Mouse (Mus musculus): ENCODE measurements around the gene Prom2. TPM values are rescaled to one million over a fixed set of nuclear protein-coding genes. Genes with fewer than 3 reads are reported as not detected.

Prom2 gene
- total and polyA plus RNA-seq, 3 experiments = not detected

GRCm38 (mm10) chr2:127519308-127519707 is 22.0 kb downstream of the Prom2 start:
- Histone ChIP-seq H3K9me3 (replicated peaks; ENCODE audit: insufficient read depth, low read length) (no peaks in the 10 kb centered on the region), H3K4me1 (ENCODE audit: control insufficient read depth in 1 of 2, insufficient read depth in 2 of 2, low read length in 2 of 2) (peaks cover 0 to 3% of the 10 kb centered on the region in 2 experiments; a peak in 1 of 4 replicates), H3K27ac (ENCODE audit: control insufficient read depth, low read depth, low read length) (no peak overlapping the region), H3K4me3 (ENCODE audit: control insufficient read depth in 1 of 2, insufficient read depth in 1 of 2, low read depth in 2 of 2, low read length in 2 of 2) (no peak overlapping the region), H3K36me3 (ENCODE audit: control insufficient read depth in 1 of 2, insufficient read depth in 2 of 2, low read length in 2 of 2) (no peaks in the 10 kb centered on the region), H3K9ac (ENCODE audit: control insufficient read depth, low read depth, low read length, poor library complexity, severe bottlenecking) (no peak overlapping the region), H3K79me2 (ENCODE audit: control insufficient read depth, insufficient read depth, low read length, poor library complexity) (no peaks in the 10 kb centered on the region), H3K27me3 (ENCODE audit: control insufficient read depth in 1 of 2, insufficient read depth in 2 of 2, low read length in 2 of 2) (peaks cover 7 to 13% of the 10 kb centered on the region in 2 experiments)
- DNase-seq (ENCODE audit: low read depth, low spot score) = no peak
- TF ChIP-seq POLR2AphosphoS2 (IDR thresholded peaks at IDR 0.05; ENCODE audit: low read length) (no peak), MAFK (IDR thresholded peaks at IDR 0.05; ENCODE audit: borderline replicate concordance, low read depth, low read length) (no peak), ETS1 (IDR thresholded peaks at IDR 0.05; ENCODE audit: low read depth, low read length) (no peak)

- no peaks in the 10 kb centered on the region for H3K4me1 ChIP-seq (ENCODE audit: control insufficient read depth in 1 of 2, insufficient read depth in 2 of 2, low read length in 2 of 2)
- H3K9me3 ChIP-seq (replicated peaks; ENCODE audit: insufficient read depth, low read length) = no peaks in the 10 kb centered on the region
- no peaks in the 10 kb centered on the region for H3K36me3 ChIP-seq (ENCODE audit: control insufficient read depth in 1 of 2, insufficient read depth in 2 of 2, low read length in 2 of 2)
- no peaks in the 10 kb centered on the region for H3K79me2 ChIP-seq (ENCODE audit: control insufficient read depth, insufficient read depth, low read length, poor library complexity)
- H3K27me3 ChIP-seq (ENCODE audit: control insufficient read depth in 1 of 2, insufficient read depth in 2 of 2, low read length in 2 of 2) = peaks cover 7 to 13% of the 10 kb centered on the region in 2 experiments
- H3K9ac ChIP-seq (ENCODE audit: control insufficient read depth, low read depth, low read length, poor library complexity, severe bottlenecking) = no peak overlapping the region
- H3K4me3 ChIP-seq (ENCODE audit: control insufficient read depth in 1 of 2, insufficient read depth in 1 of 2, low read depth in 2 of 2, low read length in 2 of 2) = no peak overlapping the region
- DNase-seq (ENCODE audit: low read depth, low spot score) = no peak
- TF ChIP-seq E2F4 (IDR thresholded peaks at IDR 0.05; ENCODE audit: borderline replicate concordance, low read depth, low read length) (no peak), ETS1 (IDR thresholded peaks at IDR 0.05; ENCODE audit: low read depth, low read length) (no peak), ZNF384 (IDR thresholded peaks at IDR 0.05; ENCODE audit: low read depth, low read length) (no peak), ZC3H11A (IDR thresholded peaks at IDR 0.05; ENCODE audit: low read depth, low read length) (no peak), GABPA (IDR thresholded peaks at IDR 0.05; ENCODE audit: low read depth, low read length) (no peak), MXI1 (IDR thresholded peaks at IDR 0.05; ENCODE audit: low read depth, low read length) (no peak), GATA1 (IDR thresholded peaks at IDR 0.05; ENCODE audit: low read depth, low read length) (no peak), USF2 (IDR thresholded peaks at IDR 0.05; ENCODE audit: borderline replicate concordance in 1 of 2, insufficient read depth in 1 of 2, low read depth in 1 of 2, low read length in 2 of 2) (no peak), BHLHE40 (IDR thresholded peaks at IDR 0.05; ENCODE audit: borderline replicate concordance, low read depth, low read length) (no peak), MYB (IDR thresholded peaks at IDR 0.05; ENCODE audit: low read depth, low read length) (no peak), SIN3A (IDR thresholded peaks at IDR 0.05; ENCODE audit: low read length) (no peak), JUND (IDR thresholded peaks at IDR 0.05; ENCODE audit: low read depth, low read length) (no peak), MYC (IDR thresholded peaks at IDR 0.05; ENCODE audit: low read depth, low read length) (no peak), HCFC1 (IDR thresholded peaks at IDR 0.05; ENCODE audit: low read depth, low read length) (no peak), MAZ (IDR thresholded peaks at IDR 0.05; ENCODE audit: low read depth, low read length) (no peak), UBTF (IDR thresholded peaks at IDR 0.05; ENCODE audit: borderline replicate concordance, insufficient read depth, low read depth, low read length) (no peak), ELF1 (IDR thresholded peaks at IDR 0.05; ENCODE audit: low read depth, low read length) (no peak), POLR2AphosphoS2 (IDR thresholded peaks at IDR 0.05; ENCODE audit: low read length) (no peak)
- H3K27ac ChIP-seq (ENCODE audit: control insufficient read depth, low read depth, low read length) = no peak overlapping the region
Measured at GRCm38 (mm10) chr2:127518831-127519230, 22.4 kb downstream of the Prom2 start.

Data from MEL (cell line).